Mouse (Mus musculus): ENCODE data around the gene Asb4. TPM values are rescaled to one million over a fixed set of nuclear protein-coding genes. Genes with fewer than 3 reads are reported as not detected.
"Not testable (repeated sequence)": the region's sequence is repeated elsewhere in the genome, so short reads cannot be mapped to it uniquely, and the experiment has no call there.

The Asb4 gene
- polyA plus RNA-seq (2012; ENCODE audit: insufficient read depth, insufficient read length, missing spikeins): 0.95 and 1.6 TPM in 2 replicates

- peak within 1 kb of the TSS; percentile 46 for H3K4me3 ChIP-seq (ENCODE audit: insufficient read depth, low read depth, low read length)
- H3K27ac ChIP-seq (replicated peaks; ENCODE audit: low read depth, low read length): no peak within 1 kb of the TSS
- no peaks in the 10 kb centered on the region for H3K4me1 ChIP-seq (ENCODE audit: control insufficient read depth, insufficient read depth, insufficient read length, low read length)
Observed at GRCm38 (mm10) chr6:5383336-5384177, at the start of gene Asb4. Gene Asb4, plus strand, starts transcription at chr6:5383386.

GRCm38 (mm10) chr6:5334021-5334420, 49.2 kb upstream of the Asb4 start:
- H3K4me1 ChIP-seq (ENCODE audit: control insufficient read depth, insufficient read depth, insufficient read length, low read length): no peaks in the 10 kb centered on the region
- no peak overlapping the region for H3K27ac ChIP-seq (replicated peaks; ENCODE audit: low read depth, low read length)
- H3K4me3 ChIP-seq (ENCODE audit: insufficient read depth, low read depth, low read length): no peak overlapping the region

GRCm38 (mm10) chr6:5336016-5336415, 47.2 kb upstream of the Asb4 start:
- H3K4me1 ChIP-seq (ENCODE audit: control insufficient read depth, insufficient read depth, insufficient read length, low read length); H3K4me3 ChIP-seq (ENCODE audit: insufficient read depth, low read depth, low read length); H3K27ac ChIP-seq (replicated peaks; ENCODE audit: low read depth, low read length): not testable (repeated sequence)

- not testable (repeated sequence) for H3K4me1 ChIP-seq (ENCODE audit: control insufficient read depth, insufficient read depth, insufficient read length, low read length); H3K4me3 ChIP-seq (ENCODE audit: insufficient read depth, low read depth, low read length); H3K27ac ChIP-seq (replicated peaks; ENCODE audit: low read depth, low read length)
Observed at GRCm38 (mm10) chr6:5338781-5339180, 44.4 kb upstream of the Asb4 start.

- not testable (repeated sequence) for H3K4me3 ChIP-seq (ENCODE audit: insufficient read depth, low read depth, low read length); H3K4me1 ChIP-seq (ENCODE audit: control insufficient read depth, insufficient read depth, insufficient read length, low read length); H3K27ac ChIP-seq (replicated peaks; ENCODE audit: low read depth, low read length)
Observed at GRCm38 (mm10) chr6:5339283-5339682, 43.9 kb upstream of the Asb4 start.

GRCm38 (mm10) chr6:5344255-5344654, 38.9 kb upstream of the Asb4 start:
- Histone ChIP-seq H3K27ac (replicated peaks; ENCODE audit: low read depth, low read length) (no peak overlapping the region), H3K4me3 (ENCODE audit: insufficient read depth, low read depth, low read length) (no peak overlapping the region), H3K4me1 (ENCODE audit: control insufficient read depth, insufficient read depth, insufficient read length, low read length) (no peaks in the 10 kb centered on the region)

- H3K4me1 ChIP-seq (ENCODE audit: control insufficient read depth, insufficient read depth, insufficient read length, low read length): no peaks in the 10 kb centered on the region
- H3K27ac ChIP-seq (replicated peaks; ENCODE audit: low read depth, low read length): no peak overlapping the region
- no peak overlapping the region for H3K4me3 ChIP-seq (ENCODE audit: insufficient read depth, low read depth, low read length)
Observed at GRCm38 (mm10) chr6:5357873-5358272, 25.3 kb upstream of the Asb4 start.

GRCm38 (mm10) chr6:5360402-5360801, 22.8 kb upstream of the Asb4 start:
- Histone ChIP-seq H3K27ac (replicated peaks; ENCODE audit: low read depth, low read length) (no peak overlapping the region), H3K4me3 (ENCODE audit: insufficient read depth, low read depth, low read length) (no peak overlapping the region), H3K4me1 (ENCODE audit: control insufficient read depth, insufficient read depth, insufficient read length, low read length) (no peaks in the 10 kb centered on the region)

GRCm38 (mm10) chr6:5361987-5362386, 21.2 kb upstream of the Asb4 start:
- Histone ChIP-seq H3K4me3 (ENCODE audit: insufficient read depth, low read depth, low read length) (no peak overlapping the region), H3K27ac (replicated peaks; ENCODE audit: low read depth, low read length) (peak overlapping the region; percentile 28; the same call in 1 of the 2 replicates), H3K4me1 (ENCODE audit: control insufficient read depth, insufficient read depth, insufficient read length, low read length) (no peaks in the 10 kb centered on the region)

GRCm38 (mm10) chr6:5365845-5366244, 17.3 kb upstream of the Asb4 start:
- Histone ChIP-seq H3K4me3 (ENCODE audit: insufficient read depth, low read depth, low read length) (no peak overlapping the region), H3K4me1 (ENCODE audit: control insufficient read depth, insufficient read depth, insufficient read length, low read length) (no peaks in the 10 kb centered on the region), H3K27ac (replicated peaks; ENCODE audit: low read depth, low read length) (no peak overlapping the region)

- Histone ChIP-seq H3K4me1 (ENCODE audit: control insufficient read depth, insufficient read depth, insufficient read length, low read length) (no peaks in the 10 kb centered on the region), H3K4me3 (ENCODE audit: insufficient read depth, low read depth, low read length) (no peak overlapping the region), H3K27ac (replicated peaks; ENCODE audit: low read depth, low read length) (no peak overlapping the region)
Observed at GRCm38 (mm10) chr6:5376884-5377283, 6.3 kb upstream of the Asb4 start.

GRCm38 (mm10) chr6:5379048-5379447, 4.1 kb upstream of the Asb4 start:
- Histone ChIP-seq H3K4me1 (ENCODE audit: control insufficient read depth, insufficient read depth, insufficient read length, low read length) (no peaks in the 10 kb centered on the region), H3K27ac (replicated peaks; ENCODE audit: low read depth, low read length) (no peak overlapping the region), H3K4me3 (ENCODE audit: insufficient read depth, low read depth, low read length) (no peak overlapping the region)

GRCm38 (mm10) chr6:5379781-5380623, 3.2 kb upstream of the Asb4 start:
- Histone ChIP-seq H3K4me3 (ENCODE audit: insufficient read depth, low read depth, low read length) (peak overlapping the region; percentile 7; the same call in 1 of the 2 replicates), H3K4me1 (ENCODE audit: control insufficient read depth, insufficient read depth, insufficient read length, low read length) (no peaks in the 10 kb centered on the region), H3K27ac (replicated peaks; ENCODE audit: low read depth, low read length) (no peak overlapping the region)

- no peaks in the 10 kb centered on the region for H3K4me1 ChIP-seq (ENCODE audit: control insufficient read depth, insufficient read depth, insufficient read length, low read length)
- H3K4me3 ChIP-seq (ENCODE audit: insufficient read depth, low read depth, low read length): no peak overlapping the region
Observed at GRCm38 (mm10) chr6:5380624-5381252, 2.4 kb upstream of the Asb4 start.

GRCm38 (mm10) chr6:5381918-5382582, 1.1 kb upstream of the Asb4 start:
- Histone ChIP-seq H3K4me3 (ENCODE audit: insufficient read depth, low read depth, low read length) (no peak overlapping the region), H3K4me1 (ENCODE audit: control insufficient read depth, insufficient read depth, insufficient read length, low read length) (no peaks in the 10 kb centered on the region), H3K27ac (replicated peaks; ENCODE audit: low read depth, low read length) (no peak overlapping the region)

More at GRCm38 (mm10) chr6:5380624-5381252, 2.4 kb upstream of the Asb4 start:
- no peak overlapping the region for H3K27ac ChIP-seq (replicated peaks; ENCODE audit: low read depth, low read length)

Data from brown adipose tissue, adult 24 weeks (tissue).